Mouse (Mus musculus) embryo, embryonic 10 days (tissue): ENCODE measurements around the gene Ctsa.
"Not testable (repeated sequence)": the region's sequence is repeated elsewhere in the genome, so short reads cannot be mapped to it uniquely, and the experiment has no call there.

Experiments
- DNase-seq: peaks from one replicate; pipeline ENCODE4 v3.0.0-alpha.2; 2015; ENCODE audit warnings: low spot score

Ctsa gene

GRCm38 (mm10) chr2:164832748-164833301, at the start of gene Ctsa:
Ctsa (plus strand) TSS chr2:164832873.
- peak; percentile 88 for DNase-seq

- no peak for DNase-seq
Observed at GRCm38 (mm10) chr2:164783926-164784581, 48.6 kb upstream of the Ctsa start.

DNA sequence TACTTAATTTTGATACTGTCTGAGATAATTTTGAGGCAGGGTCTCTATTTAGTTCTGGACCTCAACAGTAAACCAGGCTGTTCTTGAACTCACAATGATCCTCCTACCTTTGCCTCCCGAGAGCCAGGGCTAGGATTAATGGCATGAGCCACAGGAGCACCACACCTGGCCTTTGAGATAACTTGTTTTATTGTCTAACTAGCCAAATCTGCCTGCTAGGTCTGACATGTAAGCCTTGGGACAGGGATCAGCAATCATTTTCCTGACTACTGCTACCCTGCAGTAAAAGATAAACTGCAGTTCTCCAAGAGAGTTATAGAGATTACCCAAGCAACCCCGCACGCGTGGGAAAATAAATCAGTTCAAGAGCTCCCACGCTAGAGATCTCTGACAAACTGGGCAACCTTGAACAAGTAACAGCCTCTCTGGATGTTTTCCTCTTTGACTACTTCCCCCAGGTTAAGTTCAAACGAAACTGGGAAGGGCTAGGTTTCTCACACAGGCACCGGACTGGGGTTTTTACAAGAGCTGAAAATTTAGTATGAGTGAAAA, 47.7 kb upstream of the Ctsa start:
- DNase-seq = no peak

GRCm38 (mm10) chr2:164785481-164786387, 46.9 kb upstream of the Ctsa start, which contains the start of gene Snx21:
Snx21 (plus strand) TSS chr2:164785823.
- DNase-seq = peak; percentile 83

GRCm38 (mm10) chr2:164786388-164786885, 46.2 kb upstream of the Ctsa start:
- peak; percentile 42 for DNase-seq

GRCm38 (mm10) chr2:164787032-164787431, 45.6 kb upstream of the Ctsa start:
- no peak for DNase-seq

- no peak for DNase-seq
Observed at GRCm38 (mm10) chr2:164787779-164788178, 44.9 kb upstream of the Ctsa start.

DNA sequence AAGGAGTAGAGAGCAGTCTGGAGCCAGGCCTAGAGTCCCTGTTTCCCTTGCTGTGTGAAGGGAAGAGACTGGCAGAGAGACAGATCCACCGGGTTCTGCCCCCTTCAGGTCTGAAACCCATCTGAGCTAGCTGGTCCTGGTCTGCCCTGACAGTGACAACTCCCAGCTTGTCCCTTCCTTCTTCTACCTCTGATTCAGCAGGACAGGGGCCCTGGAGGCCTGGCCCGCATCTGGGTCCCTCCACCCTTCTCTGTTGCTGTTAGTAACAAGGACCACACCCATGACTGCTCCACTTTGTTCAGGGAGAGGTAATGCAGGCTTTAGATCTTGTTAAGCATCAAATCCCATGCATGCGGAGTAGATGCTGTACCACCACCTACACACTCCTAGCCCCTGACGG, 44.3 kb upstream of the Ctsa start:
- no peak for DNase-seq

DNA sequence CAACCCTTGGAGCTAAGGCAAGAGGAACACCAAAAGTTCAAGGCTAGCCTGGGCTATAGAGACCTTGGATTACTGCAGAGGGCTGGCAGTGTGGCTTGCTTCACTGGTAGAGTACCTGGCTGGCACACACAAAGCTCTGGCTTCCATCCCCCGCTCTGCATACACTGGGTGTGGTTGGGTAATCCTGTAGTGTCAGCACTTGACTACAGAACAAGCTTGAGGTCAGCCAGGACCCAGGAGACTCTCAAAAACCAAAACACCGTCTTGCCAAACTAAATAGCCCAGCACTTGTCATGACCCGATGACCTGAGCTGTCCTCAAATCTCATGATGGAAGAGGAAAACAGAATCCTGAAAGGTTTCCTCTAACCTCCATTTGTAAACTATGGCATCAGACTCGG, 42.2 kb upstream of the Ctsa start:
- DNase-seq = no peak

DNA sequence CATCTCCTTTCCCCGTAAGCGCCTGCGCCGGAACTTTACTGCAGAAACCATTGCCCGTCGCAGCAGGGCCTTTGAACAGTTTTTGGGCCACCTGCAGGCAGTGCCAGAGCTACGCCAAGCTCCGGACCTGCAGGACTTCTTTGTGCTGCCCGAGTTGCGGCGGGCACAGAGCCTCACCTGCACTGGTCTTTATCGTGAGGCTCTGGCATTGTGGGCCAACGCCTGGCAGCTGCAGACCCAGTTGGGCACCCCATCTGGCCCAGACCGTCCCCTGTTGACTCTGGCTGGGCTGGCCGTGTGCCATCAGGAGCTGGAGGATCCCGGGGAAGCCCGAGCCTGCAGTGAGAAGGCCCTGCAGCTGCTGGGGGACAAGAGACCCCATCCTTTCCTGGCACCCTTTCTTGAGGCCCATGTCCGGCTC, 40.8 kb upstream of the Ctsa start:
- DNase-seq = no peak

GRCm38 (mm10) chr2:164792400-164793190, 40.1 kb upstream of the Ctsa start:
- no peak for DNase-seq

- peak; percentile 77 for DNase-seq
Observed at GRCm38 (mm10) chr2:164793236-164793635, 39.4 kb upstream of the Ctsa start.

GRCm38 (mm10) chr2:164793772-164794171, 38.9 kb upstream of the Ctsa start:
- DNase-seq = peak; percentile 19

DNA sequence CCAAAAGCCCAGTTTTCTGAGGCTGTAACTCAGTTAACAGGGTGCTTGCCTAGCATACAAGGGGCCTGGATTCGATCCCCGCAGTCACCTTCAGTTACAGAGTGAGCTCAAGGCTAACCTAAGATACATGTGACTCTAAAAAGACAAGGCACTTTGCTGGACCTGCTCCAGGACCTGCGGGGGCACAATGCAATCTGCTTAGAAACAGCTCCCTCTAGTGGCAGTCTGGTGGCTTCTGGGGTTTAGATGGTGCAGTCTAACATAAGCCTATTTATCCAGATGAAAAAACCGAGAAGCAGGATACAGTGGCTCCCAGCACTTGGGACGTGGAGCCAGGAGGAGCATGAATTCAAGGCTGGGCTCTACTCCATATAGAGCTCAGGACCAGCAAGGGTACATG, 38.4 kb upstream of the Ctsa start:
- peak; percentile 90 for DNase-seq

GRCm38 (mm10) chr2:164795868-164796267, 36.8 kb upstream of the Ctsa start:
- DNase-seq = no peak

- DNase-seq = not testable (repeated sequence)
Observed at GRCm38 (mm10) chr2:164798554-164798953, 34.1 kb upstream of the Ctsa start.

DNA sequence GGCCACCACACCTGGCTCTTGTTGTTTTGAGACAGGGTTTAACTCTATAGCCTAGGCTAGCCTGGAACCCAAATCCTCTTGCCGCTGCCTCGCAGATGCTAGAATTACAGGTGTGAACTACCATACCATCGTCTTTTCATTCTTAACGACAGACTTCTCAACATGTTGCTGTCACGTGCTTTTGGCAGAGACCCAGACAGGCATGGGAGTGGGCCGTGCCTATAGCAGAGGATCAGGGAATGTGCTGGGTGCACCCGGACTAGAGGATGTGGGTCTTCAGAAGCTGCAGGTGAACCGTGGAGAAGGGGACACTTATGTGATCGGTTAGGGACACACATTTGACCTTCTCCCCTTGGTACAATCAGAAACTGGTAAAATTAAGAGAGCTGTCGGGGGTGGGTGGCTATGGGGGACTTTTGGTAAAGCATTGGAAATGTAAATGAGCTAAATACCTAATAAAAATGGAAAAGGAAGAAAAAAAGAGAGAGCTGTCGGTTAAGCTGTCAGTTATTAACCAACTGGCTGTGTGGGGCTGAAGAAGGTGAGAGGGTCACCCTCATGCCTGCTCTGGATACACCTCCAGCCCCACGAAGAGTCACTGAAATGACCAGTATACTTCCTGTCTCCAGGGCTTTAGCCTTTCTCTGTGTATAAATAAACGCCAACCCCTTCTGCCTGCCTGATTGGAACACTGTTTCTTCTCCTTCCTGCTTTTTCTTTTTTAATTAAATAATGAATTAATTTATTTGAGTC, 32.2 kb upstream of the Ctsa start:
- DNase-seq = no peak

- no peak for DNase-seq
Observed at GRCm38 (mm10) chr2:164803201-164803920, 29.3 kb upstream of the Ctsa start.

- DNase-seq = no peak
Observed at GRCm38 (mm10) chr2:164803921-164804313, 28.8 kb upstream of the Ctsa start.
